Mouse (Mus musculus) embryonic facial prominence, embryonic 14.5 days (tissue): ENCODE measurements around the gene F8. TPM values are rescaled to one million over a fixed set of nuclear protein-coding genes. Genes with fewer than 3 reads are reported as not detected.
"Not testable (repeated sequence)": the region's sequence is repeated elsewhere in the genome, so short reads cannot be mapped to it uniquely, and the experiment has no call there.

Experiments used
- ATAC-seq: fragments of 200-750 bp; cut with Nextera tagmentation; 2 replicates; pipeline ENCODE4 v1.8.0; 2017; ENCODE audit warnings: low read depth, moderate number of reproducible peaks, moderate TSS enrichment
- DNase-seq: peaks from one replicate; pipeline ENCODE4 v3.0.0-alpha.2; 2015; ENCODE audit warnings: low spot score
- H3K27ac ChIP-seq: fragments of 300-500 bp; sonication (generic); replicated peaks from 2 replicates; pipeline ENCODE4 v1.5.1; 2014; ENCODE audit warnings: low read depth, mild to moderate bottlenecking, low read length, moderate library complexity
- H3K27me3 ChIP-seq: fragments of 300-500 bp; sonication (generic); replicated peaks from 2 replicates; pipeline ENCODE4 v1.6.1; 2014; ENCODE audit warnings: low read length; ENCODE audit not compliant: control insufficient read depth, insufficient read depth
- H3K36me3 ChIP-seq: fragments of 300-500 bp; sonication (generic); 2 replicates; pipeline ENCODE4 v1.6.1; 2014; ENCODE audit warnings: low read length, mixed read lengths; ENCODE audit not compliant: control insufficient read depth, insufficient read depth
- H3K4me1 ChIP-seq: fragments of 300-500 bp; sonication (generic); 2 replicates; pipeline ENCODE4 v1.6.1; 2014; ENCODE audit warnings: antibody characterized with exemption, low read length; ENCODE audit not compliant: control insufficient read depth, insufficient read depth
- H3K4me2 ChIP-seq: fragments of 300-500 bp; sonication (generic); 2 replicates; pipeline ENCODE4 v1.6.1; 2014; ENCODE audit warnings: low read depth, mild to moderate bottlenecking, low read length, moderate library complexity, mixed read lengths
- H3K4me3 ChIP-seq: fragments of 300-500 bp; sonication (generic); 2 replicates; pipeline ENCODE4 v1.5.1; 2014; ENCODE audit warnings: low read depth, mild to moderate bottlenecking, low read length
- H3K9ac ChIP-seq: fragments of 300-500 bp; sonication (generic); 2 replicates; pipeline ENCODE4 v1.6.1; 2014; ENCODE audit warnings: low read depth, mild to moderate bottlenecking, low read length, moderate library complexity, mixed read lengths
- H3K9me3 ChIP-seq: fragments of 300-500 bp; sonication (generic); 2 replicates; pipeline ENCODE4 v1.6.1; 2016; ENCODE audit warnings: low read length; ENCODE audit not compliant: control insufficient read depth
- WGBS: fragments of 180-500 bp; shearing (Covaris S2); extraction: QIAGEN DNeasy Blood & Tissue Kit; methylation state at CpG from one replicate; pipeline ENCODE4 v1.1.7; 2014; 5-methylcytosine and 5-hydroxymethylcytosine counted together
- polyA plus RNA-seq: library from polyadenylated mRNA; unstranded; fragments of >200 nt; fragmentation: Nextera tagmentation; extraction: Ambion mirVana; gene quantifications from 2 replicates; pipeline ENCODE4 v1.2.1, GENCODE M21; 2014

The F8 gene
- polyA plus RNA-seq, 1 experiment from 2014 or later, result 2.4 TPM

GRCm38 (mm10) chrX:75155576-75156243 is 226.7 kb downstream of the F8 start:
- Histone ChIP-seq H3K27me3 (no peaks in the 10 kb centered on the region), H3K36me3 (no peaks in the 10 kb centered on the region), H3K27ac (no peak overlapping the region), H3K9ac (peak overlapping the region; percentile 64), H3K4me1 (no peaks in the 10 kb centered on the region), H3K9me3 (no peaks in the 10 kb centered on the region), H3K4me2 (peak overlapping the region; percentile 58), H3K4me3 (peak overlapping the region; percentile 43)
- DNase-seq (peak; percentile 25), ATAC-seq (peak; percentile 75)
- 23% methylated on average over 14 of the region's 49 CpGs for WGBS

- Histone ChIP-seq H3K27me3 (no peaks in the 10 kb centered on the region), H3K9ac (no peak overlapping the region), H3K4me3 (no peak overlapping the region), H3K9me3 (no peaks in the 10 kb centered on the region), H3K4me2 (no peak overlapping the region), H3K27ac (no peak overlapping the region), H3K4me1 (no peaks in the 10 kb centered on the region), H3K36me3 (no peaks in the 10 kb centered on the region)
- no peak for ATAC-seq
- WGBS, result 57% methylated on average over 1 of the region's 1 CpGs
- DNase-seq, result no peak
These were observed 230.2 kb downstream of the F8 start for GRCm38 (mm10) chrX:75152249-75152648.

- no peaks in the 10 kb centered on the region for H3K36me3 ChIP-seq
- no peaks in the 10 kb centered on the region for H3K27me3 ChIP-seq
- DNase-seq (no peak), ATAC-seq (no peak)
- no peak overlapping the region for H3K9ac ChIP-seq
- no peak overlapping the region for H3K4me3 ChIP-seq
- H3K9me3 ChIP-seq, result no peaks in the 10 kb centered on the region
- 68% methylated on average over 2 of the region's 2 CpGs for WGBS
- no peak overlapping the region for H3K27ac ChIP-seq
- H3K4me1 ChIP-seq, result no peaks in the 10 kb centered on the region
- H3K4me2 ChIP-seq, result no peak overlapping the region
These were observed 232.1 kb downstream of the F8 start for GRCm38 (mm10) chrX:75150304-75150703.

- 71% methylated on average over 4 of the region's 4 CpGs for WGBS
- H3K27me3 ChIP-seq, result no peaks in the 10 kb centered on the region
- H3K4me1 ChIP-seq, result no peaks in the 10 kb centered on the region
- ATAC-seq (no peak), DNase-seq (no peak)
- no peaks in the 10 kb centered on the region for H3K36me3 ChIP-seq
- no peak overlapping the region for H3K27ac ChIP-seq
- no peak overlapping the region for H3K4me2 ChIP-seq
- no peaks in the 10 kb centered on the region for H3K9me3 ChIP-seq
- no peak overlapping the region for H3K9ac ChIP-seq
- no peak overlapping the region for H3K4me3 ChIP-seq
These were observed 234.0 kb downstream of the F8 start for GRCm38 (mm10) chrX:75148414-75148813.

GRCm38 (mm10) chrX:75143124-75143555 is 239.3 kb downstream of the F8 start:
- DNase-seq (peak; percentile 8), ATAC-seq (peak; percentile 37; the same call in 1 of the 2 replicates)
- H3K4me3 ChIP-seq, result peak overlapping the region; percentile 34
- 26% methylated on average over 12 of the region's 42 CpGs for WGBS
- not testable (repeated sequence) for H3K27me3 ChIP-seq, H3K4me1 ChIP-seq, H3K27ac ChIP-seq, H3K36me3 ChIP-seq, H3K9me3 ChIP-seq
- H3K4me2 ChIP-seq, result peak overlapping the region; percentile 56
- peak overlapping the region; percentile 55 for H3K9ac ChIP-seq

GRCm38 (mm10) chrX:75138182-75138581 is 244.2 kb downstream of the F8 start:
- H3K27ac ChIP-seq, result no peak overlapping the region
- WGBS, result 90% methylated on average over 2 of the region's 2 CpGs
- H3K4me2 ChIP-seq, result no peak overlapping the region
- no peaks in the 10 kb centered on the region for H3K36me3 ChIP-seq
- H3K4me1 ChIP-seq, result no peaks in the 10 kb centered on the region
- no peak overlapping the region for H3K9ac ChIP-seq
- H3K9me3 ChIP-seq, result no peaks in the 10 kb centered on the region
- H3K27me3 ChIP-seq, result no peaks in the 10 kb centered on the region
- ATAC-seq (no peak), DNase-seq (no peak)
- H3K4me3 ChIP-seq, result no peak overlapping the region

- Histone ChIP-seq H3K27me3 (no peaks in the 10 kb centered on the region), H3K9ac (no peak overlapping the region), H3K27ac (no peak overlapping the region), H3K9me3 (no peaks in the 10 kb centered on the region), H3K36me3 (no peaks in the 10 kb centered on the region), H3K4me1 (no peaks in the 10 kb centered on the region), H3K4me2 (no peak overlapping the region), H3K4me3 (no peak overlapping the region)
- WGBS, result 77% methylated on average over 2 of the region's 2 CpGs
- no peak for DNase-seq
- ATAC-seq, result no peak
These were observed 244.7 kb downstream of the F8 start for GRCm38 (mm10) chrX:75137729-75138128.

GRCm38 (mm10) chrX:75136938-75137337 is 245.5 kb downstream of the F8 start:
- no peaks in the 10 kb centered on the region for H3K36me3 ChIP-seq
- no peak for ATAC-seq
- H3K4me1 ChIP-seq, result no peaks in the 10 kb centered on the region
- no peak overlapping the region for H3K4me2 ChIP-seq
- no peak overlapping the region for H3K4me3 ChIP-seq
- no peak overlapping the region for H3K9ac ChIP-seq
- H3K27me3 ChIP-seq, result no peaks in the 10 kb centered on the region
- H3K27ac ChIP-seq, result no peak overlapping the region
- H3K9me3 ChIP-seq, result no peaks in the 10 kb centered on the region
- no peak for DNase-seq

- H3K4me2 ChIP-seq, result peak within 1 kb of the TSS; percentile 54
- H3K9ac ChIP-seq, result peak within 1 kb of the TSS; percentile 74
- H3K36me3 ChIP-seq, result no peaks in the 10 kb centered on the region
- no peaks in the 10 kb centered on the region for H3K9me3 ChIP-seq
- peak within 1 kb of the TSS; percentile 51 for H3K4me3 ChIP-seq
- 14% methylated on average over 25 of the region's 36 CpGs for WGBS
- no peaks in the 10 kb centered on the region for H3K27me3 ChIP-seq
- ATAC-seq (peak; percentile 100), DNase-seq (peak; percentile 95)
- peak within 1 kb of the TSS; percentile 70; the same call in 1 of the 2 replicates for H3K27ac ChIP-seq
- H3K4me1 ChIP-seq, result no peaks in the 10 kb centered on the region
These were observed 251.8 kb downstream of the F8 start, which contains the start of gene Mpp1 for GRCm38 (mm10) chrX:75130467-75131160. Gene Mpp1, minus strand, starts transcription at chrX:75131016.
